9 mouse cellular contexts compared by ENCODE assay signal in the genomic region with DNA sequence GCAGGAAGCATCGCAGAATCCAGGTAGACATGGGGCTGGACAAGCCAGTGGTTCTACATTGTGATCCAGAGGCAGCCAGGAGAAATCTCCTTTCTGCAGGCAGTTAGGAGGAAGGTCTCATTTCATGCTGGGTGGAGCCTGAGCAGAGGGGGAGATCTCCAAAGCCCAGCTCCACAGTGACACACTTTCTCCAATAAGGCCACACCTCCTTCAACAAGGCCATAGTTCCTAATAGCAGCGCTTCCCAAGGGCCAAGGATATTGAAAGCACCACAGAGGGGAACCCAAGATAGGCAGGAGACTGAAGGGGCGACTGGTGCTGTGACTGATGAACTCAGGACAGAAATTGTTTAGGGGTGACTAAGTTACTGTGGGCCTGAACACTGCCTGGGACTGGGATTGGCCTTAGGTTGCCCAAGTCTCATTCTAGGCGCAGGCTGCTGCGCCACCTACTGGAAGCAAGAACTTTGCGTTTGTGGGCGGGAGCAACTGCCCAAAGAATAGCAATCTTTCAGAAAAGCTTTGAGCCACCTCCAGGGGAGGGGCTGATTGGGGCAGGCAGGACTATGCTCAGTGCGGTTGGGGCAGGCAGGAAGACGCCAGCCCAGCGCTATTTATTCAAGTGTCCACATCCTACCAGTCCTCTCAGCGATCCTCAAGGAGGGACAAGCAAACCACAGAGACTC. TPM values are rescaled to one million over a fixed set of nuclear protein-coding genes. Genes with fewer than 3 reads are reported as not detected.
DNase-seq lines count a peak whose midpoint lies in the region; ATAC-seq and TF ChIP-seq lines count a peak whose summit lies in the region.
"Not testable (repeated sequence)": the region's sequence is repeated elsewhere in the genome, so short reads cannot be mapped to it uniquely, and the experiment has no call there.
"Had no signal": no experiment of that assay in that cellular context is flagged by ENCODE, and none has a peak within 500 bp of the region (broad histone marks: within the 10 kb centered on the region; RNA-seq: fewer than 3 reads in every experiment).

No protein-coding gene starts in this region.

- not testable (repeated sequence) for H3K4me2 ChIP-seq in liver, embryonic 16.5 days (ENCODE audit: low read depth, low read length); stomach, postnatal 0 days (replicated peaks; ENCODE audit: low read depth)

- DNase-seq in c-Kit-positive CD71-positive TER-119-positive erythroid progenitor cells, embryonic 14.5 days (ENCODE audit: low spot score): peak; percentile 5
- DNase-seq in forelimb bud, embryonic 11.5 days (ENCODE audit: low read depth, low spot score): peak; percentile 67
- DNase-seq in kidney, postnatal 25 days: peak; percentile 42 to 54
- peak; percentile 16 to 38 for DNase-seq in natural killer cell, adult 2 months (ENCODE audit: low spot score in 2 of 2)
- DNase-seq in stomach, postnatal 0 days (ENCODE audit: low spot score): peak; percentile 30

- not testable (repeated sequence) for TF ChIP-seq POLR2A in ES-Bruce4 (IDR thresholded peaks at IDR 0.05; ENCODE audit: insufficient read depth, low read length)

- TF ChIP-seq CTCF in ES-Bruce4 (IDR thresholded peaks at IDR 0.05; ENCODE audit: low read depth, low read length): peak; percentile 25
- TF ChIP-seq CTCF in stomach, postnatal 0 days (IDR thresholded peaks at IDR 0.05; ENCODE audit: low read depth): peak; percentile 65

- H3K36me3 ChIP-seq in ES-Bruce4 (ENCODE audit: control insufficient read depth, insufficient read depth, low read length, poor library complexity, severe bottlenecking); liver, embryonic 16.5 days (ENCODE audit: control insufficient read depth, insufficient read depth); stomach, postnatal 0 days (ENCODE audit: control insufficient read depth, insufficient read depth, low read length): not testable (repeated sequence)

- H3K27me3 ChIP-seq in ES-Bruce4 (ENCODE audit: control insufficient read depth, insufficient read depth, low read length, poor library complexity, severe bottlenecking); liver, embryonic 16.5 days (ENCODE audit: control insufficient read depth, insufficient read depth, low read depth, low read length); stomach, postnatal 0 days (ENCODE audit: control insufficient read depth, insufficient read depth, low read length): not testable (repeated sequence)

- not testable (repeated sequence) for H3K4me3 ChIP-seq in ES-Bruce4 (ENCODE audit: low read depth, low read length); liver, embryonic 16.5 days (ENCODE audit: low read depth, low read length); stomach, postnatal 0 days (ENCODE audit: low read depth, low read length)

- ATAC-seq in hematopoietic stem cell, adult 5-6 weeks (replicated peaks in 1 of 2; ENCODE audit: insufficient read depth in 1 of 2, low FRiP score in 2 of 2, low TSS enrichment in 1 of 2, low read depth in 1 of 2, poor library complexity in 2 of 2, severe bottlenecking in 2 of 2): peak; percentile 83 to 85
- peak; percentile 24; the same call in 1 of the 2 replicates for ATAC-seq in liver, embryonic 16.5 days (ENCODE audit: low read depth)
- peak; percentile 80 for ATAC-seq in stomach, postnatal 0 days (ENCODE audit: low FRiP score, low TSS enrichment)

- H3K4me1 ChIP-seq in ES-Bruce4 (ENCODE audit: control insufficient read depth, insufficient read depth, low read length); liver, embryonic 16.5 days (ENCODE audit: control insufficient read depth, low read depth, low read length); stomach, postnatal 0 days (replicated peaks; ENCODE audit: control insufficient read depth, insufficient read depth): not testable (repeated sequence)

- H3K9ac ChIP-seq in ES-Bruce4 (ENCODE audit: low read depth, poor library complexity, severe bottlenecking); liver, embryonic 16.5 days (ENCODE audit: low read depth, low read length); stomach, postnatal 0 days (ENCODE audit: low read length): not testable (repeated sequence)

- H3K27ac ChIP-seq in ES-Bruce4 (ENCODE audit: insufficient read depth, low read length); liver, embryonic 16.5 days (ENCODE audit: low read length); stomach, postnatal 0 days (replicated peaks): not testable (repeated sequence)

- 0% methylated on average over 8 of the region's 11 CpGs for WGBS in liver, embryonic 16.5 days (ENCODE audit: insufficient replicate concordance)
- WGBS in stomach, postnatal 0 days: 2% methylated on average over 8 of the region's 11 CpGs

- not testable (repeated sequence) for TF ChIP-seq EP300 in ES-Bruce4 (IDR thresholded peaks at IDR 0.05; ENCODE audit: insufficient read depth, low read depth, low read length); stomach, postnatal 0 days (optimal IDR thresholded peaks at IDR 0.05)

- H3K9me3 ChIP-seq in ES-Bruce4 (replicated peaks; ENCODE audit: control insufficient read depth, insufficient read depth, low read length, poor library complexity, severe bottlenecking); liver, embryonic 16.5 days (replicated peaks; ENCODE audit: control insufficient read depth, low read length); stomach, postnatal 0 days (ENCODE audit: control insufficient read depth, low read length): not testable (repeated sequence)

RNA-seq across cellular contexts. Expression of a gene that starts 53.8 kb away (rescaled TPM):
- not detected in 2 replicates for polyA plus RNA-seq in ES-Bruce4 (2011; ENCODE audit: insufficient read depth, insufficient read length, low read depth, missing spikeins)
- total RNA-seq in hematopoietic stem cell, adult 5-6 weeks (2017): not detected in 2 replicates
- 0.12 TPM in 1 of 2 replicates, not detected in the other for polyA plus RNA-seq in liver, embryonic 16.5 days (2015; fragmentation: Nextera tagmentation; extraction: Ambion mirVana)
- 0.36 and 0.51 TPM in 2 replicates for polyA plus RNA-seq in stomach, postnatal 0 days (2015; fragmentation: Nextera tagmentation; extraction: Ambion mirVana)
- total RNA-seq: layer of hippocampus, adult 18-20 months had no signal

RNA-seq across cellular contexts. Expression of a gene that starts 53.8 kb away (rescaled TPM):
- 10.7 and 12.3 TPM in 2 replicates for polyA plus RNA-seq in ES-Bruce4 (2011; ENCODE audit: insufficient read depth, insufficient read length, low read depth, missing spikeins)
- not detected in 2 replicates for total RNA-seq in hematopoietic stem cell, adult 5-6 weeks (2017)
- polyA plus RNA-seq in liver, embryonic 16.5 days (2015; fragmentation: Nextera tagmentation; extraction: Ambion mirVana): 1.7 and 2.4 TPM in 2 replicates
- polyA plus RNA-seq in stomach, postnatal 0 days (2015; fragmentation: Nextera tagmentation; extraction: Ambion mirVana): 5.3 and 6.0 TPM in 2 replicates
- total RNA-seq: layer of hippocampus, adult 18-20 months had no signal

Comparison
In these comparisons a context has a peak if more than half of its experiments do, and no peak if none do; other contexts are left out.
1. DNase-seq: peak in every context shown above with its lines; median percentile 67 in forelimb bud, embryonic 11.5 days; 48 in kidney, postnatal 25 days; 30 in stomach, postnatal 0 days; 27 in natural killer cell, adult 2 months; 5 in c-Kit-positive CD71-positive TER-119-positive erythroid progenitor cells, embryonic 14.5 days.
2. ATAC-seq: peak in every context shown above with its lines; median percentile 84 in hematopoietic stem cell, adult 5-6 weeks; 80 in stomach, postnatal 0 days; 24 in liver, embryonic 16.5 days.